Mouse (Mus musculus) forebrain, embryonic 11.5 days (tissue): ENCODE data around the gene Mrps24. TPM values are rescaled to one million over a fixed set of nuclear protein-coding genes. Genes with fewer than 3 reads are reported as not detected.

ENCODE experiments used
- ATAC-seq: fragments of 200-750 bp; cut with Nextera tagmentation; replicated peaks from 2 replicates; pipeline ENCODE4 v1.8.0; 2017; ENCODE audit warnings: moderate TSS enrichment; ENCODE audit not compliant: low FRiP score
- DNase-seq: peaks from one replicate; pipeline ENCODE4 v3.0.0-alpha.2; 2017; ENCODE audit warnings: low spot score
- H3K27ac ChIP-seq: fragments of 300-500 bp; sonication (generic); 2 replicates; pipeline ENCODE4 v1.5.1; 2014; ENCODE audit warnings: low read depth, low read length
- H3K27me3 ChIP-seq: fragments of 300-500 bp; sonication (generic); 2 replicates; pipeline ENCODE4 v1.6.1; 2014; ENCODE audit warnings: mild to moderate bottlenecking, low read length, mixed read lengths; ENCODE audit not compliant: control insufficient read depth, insufficient read depth
- H3K36me3 ChIP-seq: fragments of 300-500 bp; sonication (generic); 2 replicates; pipeline ENCODE4 v1.6.1; 2014; ENCODE audit warnings: mild to moderate bottlenecking, low read length, moderate library complexity, mixed read lengths; ENCODE audit not compliant: control insufficient read depth, insufficient read depth
- H3K4me1 ChIP-seq: fragments of 300-500 bp; sonication (generic); replicated peaks from 2 replicates; pipeline ENCODE4 v1.6.1; 2014; ENCODE audit warnings: low read length, mixed read lengths; ENCODE audit not compliant: control insufficient read depth, insufficient read depth
- H3K4me2 ChIP-seq: fragments of 300-500 bp; sonication (generic); 2 replicates; pipeline ENCODE4 v1.6.1; 2014; ENCODE audit warnings: low read depth, mild to moderate bottlenecking, low read length, moderate library complexity, mixed read lengths; ENCODE audit not compliant: severe bottlenecking
- H3K4me3 ChIP-seq: fragments of 300-500 bp; sonication (generic); 2 replicates; pipeline ENCODE4 v1.5.1; 2014; ENCODE audit warnings: low read depth, low read length
- H3K9ac ChIP-seq: fragments of 300-500 bp; sonication (generic); 2 replicates; pipeline ENCODE4 v1.6.1; 2014; ENCODE audit warnings: low read length
- H3K9me3 ChIP-seq: fragments of 300-500 bp; sonication (generic); 2 replicates; pipeline ENCODE4 v1.6.1; 2016; ENCODE audit warnings: low read length, mixed read lengths; ENCODE audit not compliant: control insufficient read depth
- WGBS: fragments of 180-500 bp; shearing (Covaris S2); extraction: QIAGEN DNeasy Blood & Tissue Kit; methylation state at CpG from one replicate; pipeline ENCODE4 v1.1.7; 2014; 5-methylcytosine and 5-hydroxymethylcytosine counted together
- polyA plus RNA-seq: library from polyadenylated mRNA; unstranded; fragments of >200 nt; fragmentation: Nextera tagmentation; extraction: Ambion mirVana; gene quantifications from 2 replicates; pipeline ENCODE4 v1.2.1, GENCODE M21; 2014

The Mrps24 gene
- polyA plus RNA-seq, 1 experiment from 2014 or later = 166 TPM

DNA sequence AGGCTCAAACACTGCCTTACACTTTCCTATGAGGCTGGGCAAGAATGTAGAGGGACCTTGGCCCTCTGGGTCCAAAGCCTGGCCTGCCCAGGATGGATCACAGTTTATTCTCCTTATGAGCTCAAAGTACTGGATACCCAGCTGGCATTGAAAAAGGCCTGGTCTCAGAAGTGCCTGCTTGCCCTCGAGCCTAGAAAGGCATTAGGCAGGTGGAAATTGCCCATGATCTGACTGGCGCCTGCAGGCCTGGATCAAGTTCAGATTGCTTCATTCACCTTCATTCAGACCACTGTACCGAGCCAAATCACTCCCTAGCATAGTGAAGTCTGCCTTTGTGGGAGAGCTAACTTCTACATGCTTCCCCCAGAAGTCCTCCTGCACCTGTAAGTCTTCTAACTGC is 24.4 kb upstream of the Mrps24 start:
- Histone ChIP-seq H3K4me2 (no peak overlapping the region), H3K36me3 (no peaks in the 10 kb centered on the region)

DNA sequence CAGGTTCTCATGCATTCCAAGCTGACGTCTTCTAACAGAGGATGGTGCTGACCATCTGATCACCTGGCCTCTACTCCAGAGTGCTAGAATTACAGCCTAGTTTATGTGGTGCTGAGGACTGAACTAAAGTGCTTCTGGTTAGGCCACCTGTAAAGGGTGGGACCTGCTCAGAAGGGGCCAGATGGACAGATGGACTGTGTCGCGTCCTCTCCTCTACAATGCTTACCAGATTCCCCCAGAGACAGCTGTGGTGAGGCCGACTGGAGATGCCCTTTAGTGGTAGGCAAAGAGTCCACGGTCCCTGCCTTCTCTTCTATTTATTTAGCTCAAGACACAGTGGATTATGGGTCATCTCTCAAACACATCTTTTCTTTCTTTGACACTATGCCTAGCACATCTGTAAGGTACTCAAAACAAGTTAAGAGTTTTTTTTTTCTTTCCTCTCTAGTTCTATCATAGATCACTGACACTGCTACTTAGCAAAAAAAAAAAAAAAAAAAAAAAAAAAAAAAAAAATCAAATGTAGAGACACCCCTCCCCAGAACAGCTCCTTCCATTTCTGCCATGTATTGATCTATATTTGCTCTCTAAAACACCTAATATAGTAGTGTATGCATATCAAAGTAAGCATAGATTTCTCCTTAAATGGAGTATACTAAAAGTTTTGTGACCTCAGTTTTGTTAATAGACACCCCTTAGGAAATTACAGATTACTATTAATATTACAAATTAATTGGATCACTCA is 23.6 kb upstream of the Mrps24 start:
- Histone ChIP-seq H3K9ac (no peak overlapping the region), H3K4me2 (no peak overlapping the region), H3K27ac (no peak overlapping the region), H3K36me3 (no peaks in the 10 kb centered on the region), H3K27me3 (no peaks in the 10 kb centered on the region), H3K9me3 (no peaks in the 10 kb centered on the region), H3K4me3 (no peak overlapping the region), H3K4me1 (peaks cover 2% of the 10 kb centered on the region; the same call in 1 of the 2 replicates)
- no peak for ATAC-seq
- WGBS = 80% methylated on average over 5 of the region's 5 CpGs
- peak; percentile 44 for DNase-seq

More for the DNA sequence above, 24.4 kb upstream of the Mrps24 start:
- WGBS = 73% methylated on average over 3 of the region's 3 CpGs
- H3K4me3 ChIP-seq = no peak overlapping the region
- no peak overlapping the region for H3K9ac ChIP-seq
- H3K9me3 ChIP-seq = no peaks in the 10 kb centered on the region
- peaks cover 2% of the 10 kb centered on the region; the same call in 1 of the 2 replicates for H3K4me1 ChIP-seq
- H3K27me3 ChIP-seq = no peaks in the 10 kb centered on the region
- no peak overlapping the region for H3K27ac ChIP-seq
- ATAC-seq = no peak
- peak; percentile 40 for DNase-seq

DNA sequence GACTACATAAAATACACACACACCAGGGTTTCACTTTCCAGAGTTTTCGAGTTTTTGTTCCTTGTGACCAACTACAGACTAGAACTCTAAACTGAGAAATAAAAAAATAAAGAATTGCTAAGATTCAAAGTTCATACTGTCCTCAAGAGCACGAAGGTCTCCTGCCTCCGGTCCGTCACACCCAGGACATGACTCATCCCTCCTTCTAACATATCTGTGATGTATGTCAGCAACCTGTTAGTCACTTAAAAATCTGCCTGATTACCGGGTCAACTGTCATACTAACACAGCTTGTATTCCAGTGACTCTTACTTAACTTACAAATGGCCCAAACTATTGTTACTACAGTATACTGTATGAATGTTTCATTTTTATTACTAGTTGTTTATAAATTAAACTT is 21.7 kb upstream of the Mrps24 start:
- H3K9me3 ChIP-seq = no peaks in the 10 kb centered on the region
- WGBS = 90% methylated on average over 5 of the region's 5 CpGs
- peaks cover 2% of the 10 kb centered on the region; the same call in 1 of the 2 replicates for H3K4me1 ChIP-seq
- H3K36me3 ChIP-seq = no peaks in the 10 kb centered on the region
- no peak overlapping the region for H3K4me3 ChIP-seq
- no peak overlapping the region for H3K9ac ChIP-seq
- H3K27me3 ChIP-seq = no peaks in the 10 kb centered on the region
- ATAC-seq (no peak), DNase-seq (peak; percentile 18)
- no peak overlapping the region for H3K27ac ChIP-seq
- no peak overlapping the region for H3K4me2 ChIP-seq

DNA sequence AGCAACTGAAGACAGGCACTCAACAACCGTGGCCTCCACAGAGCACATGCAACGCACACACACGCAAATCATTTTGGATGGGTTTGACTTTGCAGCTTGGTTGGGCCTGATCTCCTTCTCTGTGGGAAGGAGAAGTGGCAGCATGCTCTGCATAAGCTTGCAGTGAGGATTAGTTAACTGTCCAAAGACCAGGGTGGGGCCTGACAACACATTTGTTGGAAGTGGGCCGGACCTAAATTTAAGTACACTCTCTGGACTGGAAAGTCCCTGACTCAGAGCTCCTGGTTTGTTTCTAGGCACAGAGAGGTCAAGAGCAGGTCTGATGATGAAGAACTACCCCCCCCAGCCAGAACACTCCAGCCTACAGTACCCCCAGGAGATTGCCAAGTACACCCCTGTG is 18.8 kb upstream of the Mrps24 start:
- ATAC-seq = no peak
- WGBS = 97% methylated on average over 4 of the region's 4 CpGs

DNA sequence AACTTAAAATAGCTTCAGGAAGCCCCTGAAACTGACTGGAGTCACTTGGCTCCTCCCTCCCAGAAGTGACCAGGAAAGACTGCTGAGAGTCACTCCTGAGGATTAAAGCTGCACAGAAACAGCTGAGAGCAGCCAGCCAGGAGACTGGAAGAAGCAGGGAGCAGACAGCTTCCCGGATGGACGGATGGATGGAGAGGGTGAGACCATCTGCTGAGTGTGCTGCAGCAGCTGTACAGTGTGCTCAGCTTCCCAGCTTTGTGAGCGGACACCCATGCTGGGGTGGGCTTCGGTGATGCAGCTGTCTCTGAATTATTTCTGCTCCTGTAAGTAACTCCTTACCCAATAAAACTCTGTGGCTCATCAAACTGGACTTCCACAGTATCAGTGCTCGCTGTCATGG is 16.9 kb upstream of the Mrps24 start:
- H3K9ac ChIP-seq = no peak overlapping the region
- no peak overlapping the region for H3K4me3 ChIP-seq
- WGBS = 80% methylated on average over 5 of the region's 5 CpGs
- no peak overlapping the region for H3K4me2 ChIP-seq
- H3K27ac ChIP-seq = no peak overlapping the region
- H3K36me3 ChIP-seq = no peaks in the 10 kb centered on the region
- DNase-seq = peak; percentile 36
- no peaks in the 10 kb centered on the region for H3K4me1 ChIP-seq
- no peaks in the 10 kb centered on the region for H3K27me3 ChIP-seq
- ATAC-seq = no peak
- no peaks in the 10 kb centered on the region for H3K9me3 ChIP-seq

More for the DNA sequence above, 18.8 kb upstream of the Mrps24 start:
- no peak overlapping the region for H3K9ac ChIP-seq
- peak; percentile 35 for DNase-seq
- no peak overlapping the region for H3K4me3 ChIP-seq
- no peaks in the 10 kb centered on the region for H3K36me3 ChIP-seq
- H3K9me3 ChIP-seq = no peaks in the 10 kb centered on the region
- no peaks in the 10 kb centered on the region for H3K27me3 ChIP-seq
- no peak overlapping the region for H3K4me2 ChIP-seq
- no peaks in the 10 kb centered on the region for H3K4me1 ChIP-seq
- no peak overlapping the region for H3K27ac ChIP-seq

DNA sequence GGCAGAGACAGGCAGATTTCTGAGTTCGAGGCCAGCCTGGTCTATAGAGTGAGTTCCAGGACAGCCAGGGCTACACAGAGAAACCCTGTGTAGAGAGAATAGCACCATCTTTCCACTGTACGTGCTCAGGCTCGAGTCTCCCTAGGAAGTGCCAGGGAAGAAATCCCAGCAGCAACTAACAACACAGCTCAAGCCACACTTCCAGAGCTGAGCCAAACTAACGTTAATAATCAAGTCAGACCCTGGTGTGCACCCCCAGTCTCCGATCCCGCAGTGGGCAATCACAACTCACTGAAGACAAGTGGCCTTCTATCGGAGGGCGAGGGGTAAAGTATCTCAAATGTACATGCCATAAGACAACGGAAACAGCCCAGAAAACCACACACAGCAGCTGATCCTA is 14.1 kb upstream of the Mrps24 start:
- no peak overlapping the region for H3K9ac ChIP-seq
- no peaks in the 10 kb centered on the region for H3K36me3 ChIP-seq
- WGBS = 94% methylated on average over 9 of the region's 9 CpGs
- peak; percentile 5 for DNase-seq
- ATAC-seq = no peak
- H3K27me3 ChIP-seq = no peaks in the 10 kb centered on the region
- H3K27ac ChIP-seq = no peak overlapping the region
- H3K4me1 ChIP-seq = no peaks in the 10 kb centered on the region
- no peak overlapping the region for H3K4me3 ChIP-seq
- no peaks in the 10 kb centered on the region for H3K9me3 ChIP-seq
- H3K4me2 ChIP-seq = no peak overlapping the region

DNA sequence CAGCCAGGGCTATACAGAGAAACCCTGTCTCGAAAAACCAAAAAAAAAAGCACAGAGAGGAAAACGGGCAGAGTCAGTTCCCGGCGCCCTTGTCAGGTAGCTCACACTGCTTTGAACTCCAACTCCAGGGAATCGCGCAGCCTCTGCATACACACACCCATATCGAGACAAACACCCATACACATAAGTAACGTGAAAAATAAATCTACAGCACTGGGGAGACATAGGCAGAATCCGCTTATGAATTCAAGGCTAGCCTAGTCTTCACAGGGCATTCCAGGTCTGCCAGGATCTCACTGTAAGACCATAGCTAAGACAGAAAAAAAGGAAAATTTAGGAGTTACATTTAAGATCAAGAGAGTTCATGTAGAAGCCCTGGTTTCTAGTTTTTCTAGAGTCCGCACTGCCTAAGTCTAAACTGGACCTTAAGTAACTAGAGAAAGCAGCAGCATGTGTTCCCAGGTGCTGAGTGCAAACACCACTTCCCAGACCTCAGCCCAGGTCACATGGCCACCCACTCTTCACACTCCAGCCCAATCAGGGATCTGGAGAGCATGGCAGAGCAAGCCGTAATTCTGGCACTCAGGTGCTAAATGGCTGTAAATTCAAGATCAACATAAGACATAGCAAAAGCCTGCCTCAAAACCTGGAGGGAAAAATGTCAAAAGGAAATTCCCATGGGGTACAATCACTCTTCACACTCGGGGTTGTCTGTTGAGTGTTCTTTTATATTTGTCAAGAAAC is 3.3 kb upstream of the Mrps24 start:
- 92% methylated on average over 12 of the region's 12 CpGs for WGBS
- Histone ChIP-seq H3K4me3 (no peak overlapping the region), H3K9me3 (no peaks in the 10 kb centered on the region), H3K36me3 (peaks cover 3% of the 10 kb centered on the region), H3K4me2 (no peak overlapping the region), H3K27ac (no peak overlapping the region), H3K4me1 (no peaks in the 10 kb centered on the region), H3K9ac (no peak overlapping the region), H3K27me3 (no peaks in the 10 kb centered on the region)
- ATAC-seq (no peak), DNase-seq (no peak)

DNA sequence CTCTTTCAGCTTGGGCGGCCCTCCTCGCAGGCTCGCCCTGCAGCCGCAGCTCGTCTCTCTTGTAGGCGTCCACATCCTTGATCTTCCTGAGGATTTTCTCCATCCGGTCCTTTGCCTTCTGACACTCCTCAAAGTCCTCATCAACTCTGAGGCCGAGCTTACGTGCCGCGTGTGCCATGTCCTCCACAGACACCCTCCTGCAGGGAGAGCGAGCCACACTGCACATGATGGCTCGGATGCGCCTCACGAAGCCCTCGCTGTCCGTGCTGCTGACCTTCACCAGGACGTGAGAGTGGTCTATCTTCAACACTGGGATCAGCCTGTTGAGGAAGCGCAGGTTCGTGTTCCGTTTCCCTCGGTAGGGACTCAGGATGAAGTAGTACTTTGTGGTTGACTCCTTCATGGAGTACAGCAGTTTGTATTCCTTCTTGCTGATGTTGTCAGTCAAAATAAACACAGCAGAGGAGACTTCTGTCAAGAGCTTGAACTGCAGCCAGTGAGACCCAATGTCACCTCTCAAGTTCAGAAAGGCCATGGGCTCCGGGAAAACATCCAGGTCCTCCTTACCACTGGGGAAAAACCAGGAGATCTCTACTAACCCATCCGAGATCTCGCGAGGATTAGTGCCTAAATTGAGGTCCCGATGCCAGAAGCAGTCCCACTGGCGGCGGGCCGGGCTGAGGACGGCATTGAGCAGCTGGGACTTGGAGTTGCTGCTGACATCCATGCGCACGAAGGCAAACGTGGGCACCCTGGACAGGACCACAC is 1.6 kb upstream of the Mrps24 start:
- Histone ChIP-seq H3K9me3 (no peaks in the 10 kb centered on the region), H3K4me3 (no peak overlapping the region), H3K9ac (no peak overlapping the region), H3K4me1 (no peaks in the 10 kb centered on the region), H3K27ac (no peak overlapping the region), H3K27me3 (no peaks in the 10 kb centered on the region), H3K36me3 (peaks cover 3% of the 10 kb centered on the region), H3K4me2 (no peak overlapping the region)
- ATAC-seq (no peak), DNase-seq (no peak)
- 94% methylated on average over 34 of the region's 34 CpGs for WGBS
